Mouse (Mus musculus) liver, embryonic 13.5 days (tissue): ENCODE measurements at regions not wholly inside any gene's neighbourhood (a gene's known extent, or its start where the extent isn't known, plus 50 kb on each side); places are given as distances from the start of the nearest gene placed in this dataset.

Experiments
- ATAC-seq: fragments of 200-750 bp; cut with Nextera tagmentation; 2 replicates; pipeline ENCODE4 v1.8.0; 2017; ENCODE audit warnings: low read depth, mild to moderate bottlenecking, moderate number of reproducible peaks, moderate library complexity
- DNase-seq: peaks from one replicate; pipeline ENCODE4 v3.0.0; 2022
- H3K27ac ChIP-seq: fragments of 300-500 bp; sonication (generic); 2 replicates; pipeline ENCODE4 v1.5.1; 2015; ENCODE audit warnings: moderate library complexity, mild to moderate bottlenecking, inconsistent platforms
- H3K27me3 ChIP-seq: fragments of 300-500 bp; sonication (generic); 2 replicates; pipeline ENCODE4 v1.6.1; 2015; ENCODE audit warnings: mild to moderate bottlenecking, inconsistent platforms
- H3K36me3 ChIP-seq: fragments of 300-500 bp; sonication (generic); 2 replicates; pipeline ENCODE4 v1.6.1; 2015; ENCODE audit warnings: mild to moderate bottlenecking, inconsistent platforms
- H3K4me1 ChIP-seq: fragments of 300-500 bp; sonication (generic); replicated peaks from 2 replicates; pipeline ENCODE4 v1.6.1; 2015; ENCODE audit warnings: inconsistent platforms
- H3K4me2 ChIP-seq: fragments of 300-500 bp; sonication (generic); 2 replicates; pipeline ENCODE4 v1.6.1; 2015; ENCODE audit warnings: inconsistent platforms, mild to moderate bottlenecking, moderate library complexity
- H3K4me3 ChIP-seq: fragments of 300-500 bp; sonication (generic); replicated peaks from 2 replicates; pipeline ENCODE4 v1.5.1; 2015; ENCODE audit warnings: mild to moderate bottlenecking, inconsistent platforms
- H3K9ac ChIP-seq: fragments of 300-500 bp; sonication (generic); 2 replicates; pipeline ENCODE4 v1.6.1; 2015; ENCODE audit warnings: mild to moderate bottlenecking, inconsistent platforms
- H3K9me3 ChIP-seq: fragments of 300-500 bp; sonication (generic); replicated peaks from 2 replicates; pipeline ENCODE4 v1.6.1; 2016; ENCODE audit warnings: inconsistent platforms
- WGBS: fragments of 180-500 bp; shearing (Covaris S2); methylation state at CpG from one replicate; pipeline ENCODE4 v1.1.7; 2015; ENCODE audit not compliant: insufficient replicate concordance; 5-methylcytosine and 5-hydroxymethylcytosine counted together

- no peaks in the 10 kb centered on the region for H3K27me3 ChIP-seq
- no peak overlapping the region for H3K4me3 ChIP-seq
- WGBS: 71% methylated on average over 4 of the region's 4 CpGs
- no peaks in the 10 kb centered on the region for H3K4me1 ChIP-seq
- ATAC-seq: no peak
- H3K36me3 ChIP-seq: no peaks in the 10 kb centered on the region
- H3K9me3 ChIP-seq: no peaks in the 10 kb centered on the region
- H3K27ac ChIP-seq: no peak overlapping the region
- H3K4me2 ChIP-seq: no peak overlapping the region
- no peak overlapping the region for H3K9ac ChIP-seq
- DNase-seq: no peak
Observed at GRCm38 (mm10) chr10:16640136-16640535, 1082.9 kb upstream of the Cited2 start.

- ATAC-seq: no peak
- 59% methylated on average over 1 of the region's 1 CpGs for WGBS
- H3K4me3 ChIP-seq: no peak overlapping the region
- DNase-seq: no peak
- H3K4me1 ChIP-seq: no peaks in the 10 kb centered on the region
- H3K27me3 ChIP-seq: no peaks in the 10 kb centered on the region
- no peaks in the 10 kb centered on the region for H3K36me3 ChIP-seq
- no peak overlapping the region for H3K9ac ChIP-seq
- H3K9me3 ChIP-seq: no peaks in the 10 kb centered on the region
- H3K4me2 ChIP-seq: no peak overlapping the region
- no peak overlapping the region for H3K27ac ChIP-seq
Observed at GRCm38 (mm10) chr10:16650120-16650519, 1072.9 kb upstream of the Cited2 start.

GRCm38 (mm10) chr10:16652450-16652849 lies 1070.6 kb upstream of the Cited2 start:
- ATAC-seq (no peak), DNase-seq (no peak)
- H3K9ac ChIP-seq: no peak overlapping the region
- no peaks in the 10 kb centered on the region for H3K27me3 ChIP-seq
- WGBS: 23% methylated on average over 4 of the region's 4 CpGs
- no peaks in the 10 kb centered on the region for H3K36me3 ChIP-seq
- no peaks in the 10 kb centered on the region for H3K9me3 ChIP-seq
- H3K4me2 ChIP-seq: no peak overlapping the region
- no peak overlapping the region for H3K27ac ChIP-seq
- H3K4me3 ChIP-seq: no peak overlapping the region
- H3K4me1 ChIP-seq: no peaks in the 10 kb centered on the region

GRCm38 (mm10) chr10:16664483-16664882 lies 1058.5 kb upstream of the Cited2 start:
- no peaks in the 10 kb centered on the region for H3K36me3 ChIP-seq
- ATAC-seq (no peak), DNase-seq (no peak)
- H3K4me1 ChIP-seq: no peaks in the 10 kb centered on the region
- H3K4me2 ChIP-seq: no peak overlapping the region
- no peak overlapping the region for H3K9ac ChIP-seq
- whole genome bisulfite sequencing: 50% methylated on average over 1 of the region's 1 CpGs
- no peak overlapping the region for H3K27ac ChIP-seq
- no peak overlapping the region for H3K4me3 ChIP-seq
- no peaks in the 10 kb centered on the region for H3K9me3 ChIP-seq
- no peaks in the 10 kb centered on the region for H3K27me3 ChIP-seq

- H3K27ac ChIP-seq: no peak overlapping the region
- WGBS: 59% methylated on average over 2 of the region's 2 CpGs
- no peaks in the 10 kb centered on the region for H3K36me3 ChIP-seq
- no peak overlapping the region for H3K9ac ChIP-seq
- no peaks in the 10 kb centered on the region for H3K9me3 ChIP-seq
- H3K4me1 ChIP-seq: no peaks in the 10 kb centered on the region
- H3K4me3 ChIP-seq: no peak overlapping the region
- ATAC-seq: no peak
- no peak for DNase-seq
- no peak overlapping the region for H3K4me2 ChIP-seq
- no peaks in the 10 kb centered on the region for H3K27me3 ChIP-seq
Observed at GRCm38 (mm10) chr10:16670286-16670685, 1052.7 kb upstream of the Cited2 start.

- no peaks in the 10 kb centered on the region for H3K4me1 ChIP-seq
- WGBS: 56% methylated on average over 3 of the region's 3 CpGs
- no peak overlapping the region for H3K27ac ChIP-seq
- H3K4me2 ChIP-seq: no peak overlapping the region
- H3K9ac ChIP-seq: no peak overlapping the region
- H3K36me3 ChIP-seq: no peaks in the 10 kb centered on the region
- no peak overlapping the region for H3K4me3 ChIP-seq
- no peaks in the 10 kb centered on the region for H3K27me3 ChIP-seq
- DNase-seq: no peak
- no peaks in the 10 kb centered on the region for H3K9me3 ChIP-seq
- ATAC-seq: no peak
Observed at GRCm38 (mm10) chr10:16681001-16681400, 1042.0 kb upstream of the Cited2 start.

- H3K4me2 ChIP-seq: no peak overlapping the region
- 87% methylated on average over 1 of the region's 1 CpGs for WGBS
- H3K9me3 ChIP-seq: no peaks in the 10 kb centered on the region
- DNase-seq (no peak), ATAC-seq (no peak)
- H3K36me3 ChIP-seq: no peaks in the 10 kb centered on the region
- no peak overlapping the region for H3K4me3 ChIP-seq
- no peak overlapping the region for H3K9ac ChIP-seq
- H3K4me1 ChIP-seq: no peaks in the 10 kb centered on the region
- H3K27me3 ChIP-seq: no peaks in the 10 kb centered on the region
- H3K27ac ChIP-seq: no peak overlapping the region
Observed at GRCm38 (mm10) chr10:16685352-16685751, 1037.7 kb upstream of the Cited2 start.

- Histone ChIP-seq H3K9me3 (no peaks in the 10 kb centered on the region), H3K27ac (no peak overlapping the region), H3K4me1 (no peaks in the 10 kb centered on the region), H3K4me3 (no peak overlapping the region), H3K4me2 (no peak overlapping the region), H3K27me3 (no peaks in the 10 kb centered on the region), H3K36me3 (no peaks in the 10 kb centered on the region), H3K9ac (no peak overlapping the region)
- WGBS: 57% methylated on average over 2 of the region's 2 CpGs
- ATAC-seq (no peak), DNase-seq (no peak)
Observed at GRCm38 (mm10) chr10:16706976-16707375, 1016.0 kb upstream of the Cited2 start.

- Histone ChIP-seq H3K36me3 (no peaks in the 10 kb centered on the region), H3K27ac (no peak overlapping the region), H3K4me1 (no peaks in the 10 kb centered on the region), H3K9ac (no peak overlapping the region), H3K4me3 (no peak overlapping the region), H3K9me3 (no peaks in the 10 kb centered on the region), H3K27me3 (no peaks in the 10 kb centered on the region), H3K4me2 (no peak overlapping the region)
- WGBS: 51% methylated on average over 3 of the region's 3 CpGs
- DNase-seq (no peak), ATAC-seq (no peak)
Observed at GRCm38 (mm10) chr10:16713143-16713542, 1009.9 kb upstream of the Cited2 start.

- ATAC-seq: no peak
Observed at GRCm38 (mm10) chr10:16714065-16714464, 1009.0 kb upstream of the Cited2 start.

GRCm38 (mm10) chr10:16714526-16714925 lies 1008.5 kb upstream of the Cited2 start:
- no peaks in the 10 kb centered on the region for H3K9me3 ChIP-seq
- no peaks in the 10 kb centered on the region for H3K36me3 ChIP-seq
- no peak overlapping the region for H3K27ac ChIP-seq
- ATAC-seq (no peak), DNase-seq (no peak)
- H3K4me1 ChIP-seq: no peaks in the 10 kb centered on the region
- no peak overlapping the region for H3K9ac ChIP-seq
- H3K4me2 ChIP-seq: no peak overlapping the region
- H3K4me3 ChIP-seq: no peak overlapping the region
- no peaks in the 10 kb centered on the region for H3K27me3 ChIP-seq
- 37% methylated on average over 2 of the region's 2 CpGs for WGBS

More at GRCm38 (mm10) chr10:16714065-16714464, 1009.0 kb upstream of the Cited2 start:
- H3K27ac ChIP-seq: no peak overlapping the region
- no peaks in the 10 kb centered on the region for H3K4me1 ChIP-seq
- H3K9ac ChIP-seq: no peak overlapping the region
- H3K9me3 ChIP-seq: no peaks in the 10 kb centered on the region
- DNase-seq: no peak
- no peak overlapping the region for H3K4me2 ChIP-seq
- no peaks in the 10 kb centered on the region for H3K36me3 ChIP-seq
- no peak overlapping the region for H3K4me3 ChIP-seq
- WGBS: 54% methylated on average over 4 of the region's 4 CpGs
- no peaks in the 10 kb centered on the region for H3K27me3 ChIP-seq

- DNase-seq: no peak
- Histone ChIP-seq H3K9me3 (no peaks in the 10 kb centered on the region), H3K9ac (no peak overlapping the region), H3K27ac (no peak overlapping the region), H3K36me3 (no peaks in the 10 kb centered on the region), H3K27me3 (no peaks in the 10 kb centered on the region), H3K4me2 (no peak overlapping the region), H3K4me1 (no peaks in the 10 kb centered on the region), H3K4me3 (no peak overlapping the region)
- no peak for ATAC-seq
Observed at GRCm38 (mm10) chr10:16742246-16742645, 980.8 kb upstream of the Cited2 start.

GRCm38 (mm10) chr10:16751546-16751945 lies 971.5 kb upstream of the Cited2 start:
- ATAC-seq (no peak), DNase-seq (no peak)
- no peaks in the 10 kb centered on the region for H3K4me1 ChIP-seq
- no peak overlapping the region for H3K27ac ChIP-seq
- H3K9ac ChIP-seq: no peak overlapping the region
- no peaks in the 10 kb centered on the region for H3K27me3 ChIP-seq
- H3K9me3 ChIP-seq: no peaks in the 10 kb centered on the region
- no peaks in the 10 kb centered on the region for H3K36me3 ChIP-seq
- no peak overlapping the region for H3K4me3 ChIP-seq
- no peak overlapping the region for H3K4me2 ChIP-seq
